10 mouse cellular contexts compared by ENCODE assay signal in the genomic region with DNA sequence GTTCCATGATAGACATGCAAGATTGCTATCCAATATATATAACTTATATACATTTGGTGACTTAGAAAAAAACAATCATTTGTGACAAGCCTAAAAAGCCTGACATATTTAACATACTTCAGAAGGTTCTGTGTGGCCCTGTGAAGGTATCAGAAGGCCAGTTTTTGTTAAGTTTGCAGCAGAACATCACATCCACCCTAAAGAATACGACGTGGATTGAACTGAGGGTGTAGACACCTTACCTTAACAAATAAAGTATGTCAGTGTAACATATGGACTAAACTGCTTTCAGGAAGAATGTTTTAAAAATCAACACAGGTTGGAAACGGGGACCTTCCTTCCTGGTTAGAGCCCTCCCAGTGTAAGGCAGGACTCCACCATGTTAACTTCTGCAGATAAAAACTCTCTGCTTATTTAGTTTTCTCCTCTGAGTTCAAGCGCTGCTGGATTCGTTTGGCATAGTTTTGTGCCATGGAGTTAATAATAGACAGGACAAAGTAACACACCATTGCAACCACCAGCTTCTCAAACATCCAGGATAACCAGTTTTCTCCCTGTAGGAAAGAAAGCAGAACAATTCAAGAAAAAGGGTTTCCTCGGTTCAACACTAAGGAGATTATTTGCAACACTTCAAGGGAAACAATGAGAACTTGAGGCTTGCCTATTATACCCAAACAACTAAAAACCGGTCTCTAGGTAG. TPM values are rescaled to one million over a fixed set of nuclear protein-coding genes. Genes with fewer than 3 reads are reported as not detected.
DNase-seq lines count a peak whose midpoint lies in the region; ATAC-seq and TF ChIP-seq lines count a peak whose summit lies in the region.
"Had no signal": no experiment of that assay in that cellular context is flagged by ENCODE, and none has a peak within 500 bp of the region (broad histone marks: within the 10 kb centered on the region; RNA-seq: fewer than 3 reads in every experiment).

No protein-coding gene starts in this region.

- H3K9me3 ChIP-seq in kidney, embryonic 16.5 days (ENCODE audit: low read length) = no peaks in the 10 kb centered on the region
- H3K9me3 ChIP-seq in liver, embryonic 16.5 days (replicated peaks; ENCODE audit: control insufficient read depth, low read length) = no peaks in the 10 kb centered on the region
- H3K9me3 ChIP-seq in midbrain, embryonic 14.5 days (ENCODE audit: control insufficient read depth, low read length) = no peaks in the 10 kb centered on the region
- H3K9me3 ChIP-seq: midbrain, embryonic 10.5 days had no signal

- no peak for TF ChIP-seq CTCF in bone marrow macrophage, adult 2 months (IDR thresholded peaks at IDR 0.05; ENCODE audit: low read depth, low read length)

- H3K27me3 ChIP-seq in kidney, embryonic 16.5 days (ENCODE audit: insufficient read depth, low read length) = no peaks in the 10 kb centered on the region
- H3K27me3 ChIP-seq in liver, embryonic 16.5 days (ENCODE audit: control insufficient read depth, insufficient read depth, low read depth, low read length) = no peaks in the 10 kb centered on the region
- no peaks in the 10 kb centered on the region for H3K27me3 ChIP-seq in midbrain, embryonic 14.5 days (ENCODE audit: control insufficient read depth, insufficient read depth, low read length)

- TF ChIP-seq POLR2A in bone marrow macrophage, adult 2 months (IDR thresholded peaks at IDR 0.05; ENCODE audit: borderline replicate concordance, low read depth, low read length) = no peak

- H3K4me2 ChIP-seq in kidney, embryonic 16.5 days (replicated peaks; ENCODE audit: low read depth, low read length) = peak overlapping the region; percentile 58
- peak overlapping the region; percentile 44 for H3K4me2 ChIP-seq in liver, embryonic 16.5 days (ENCODE audit: low read depth, low read length)
- no peak overlapping the region for H3K4me2 ChIP-seq in midbrain, embryonic 14.5 days (ENCODE audit: low read length)

- H3K4me1 ChIP-seq in kidney, embryonic 16.5 days (ENCODE audit: insufficient read depth, low read length) = peaks cover 46% of the 10 kb centered on the region
- H3K4me1 ChIP-seq in bone marrow macrophage, adult 2 months (ENCODE audit: control insufficient read depth, insufficient read depth, low read length) = peaks cover 32% of the 10 kb centered on the region
- peaks cover 51% of the 10 kb centered on the region for H3K4me1 ChIP-seq in liver, embryonic 16.5 days (ENCODE audit: control insufficient read depth, low read depth, low read length)
- H3K4me1 ChIP-seq in midbrain, embryonic 14.5 days (ENCODE audit: control insufficient read depth, insufficient read depth, low read length) = peaks cover 7% of the 10 kb centered on the region; the same call in 1 of the 2 replicates

- no peak for ATAC-seq in CD4-positive, CD25-positive, alpha-beta regulatory T cell, adult 4 months
- ATAC-seq in kidney, embryonic 16.5 days (ENCODE audit: low FRiP score, low TSS enrichment) = no peak
- ATAC-seq in liver, embryonic 16.5 days (ENCODE audit: low read depth) = no peak
- ATAC-seq in midbrain, embryonic 14.5 days (ENCODE audit: low FRiP score, low TSS enrichment) = no peak

- H3K36me3 ChIP-seq in kidney, embryonic 16.5 days (ENCODE audit: insufficient read depth, low read length) = no peaks in the 10 kb centered on the region
- H3K36me3 ChIP-seq in liver, embryonic 16.5 days (ENCODE audit: control insufficient read depth, insufficient read depth) = no peaks in the 10 kb centered on the region; the same call in 1 of the 2 replicates
- H3K36me3 ChIP-seq in midbrain, embryonic 14.5 days (ENCODE audit: control insufficient read depth, insufficient read depth, low read length) = peaks cover 6% of the 10 kb centered on the region; the same call in 1 of the 2 replicates
- H3K36me3 ChIP-seq: midbrain, embryonic 10.5 days had no signal

- DNase-seq in CD4-positive, CD25-positive, alpha-beta regulatory T cell, adult 2 months (ENCODE audit: low read depth, low spot score) = peak; percentile 35
- no peak for DNase-seq in kidney, adult 11 months
- no peak for DNase-seq in frontal cortex, postnatal 25 days (ENCODE audit: low spot score in 2 of 2)
- DNase-seq in midbrain, embryonic 14.5 days = no peak
- DNase-seq: adrenal gland, postnatal 10 days had no signal

- peak overlapping the region; percentile 84 for H3K27ac ChIP-seq in kidney, embryonic 16.5 days (ENCODE audit: low read length)
- H3K27ac ChIP-seq in bone marrow macrophage, adult 2 months (ENCODE audit: insufficient read depth, low read depth, low read length) = peak overlapping the region; percentile 96
- H3K27ac ChIP-seq in liver, embryonic 16.5 days (ENCODE audit: low read length) = peak overlapping the region; percentile 43; the same call in 1 of the 2 replicates
- no peak overlapping the region for H3K27ac ChIP-seq in midbrain, embryonic 14.5 days (replicated peaks; ENCODE audit: low read depth, low read length)

- peak overlapping the region; percentile 73 for H3K9ac ChIP-seq in kidney, embryonic 16.5 days (replicated peaks; ENCODE audit: low read length)
- peak overlapping the region; percentile 33; the same call in 1 of the 2 replicates for H3K9ac ChIP-seq in liver, embryonic 16.5 days (ENCODE audit: low read depth, low read length)
- H3K9ac ChIP-seq in midbrain, embryonic 14.5 days (replicated peaks; ENCODE audit: low read length) = no peak overlapping the region

- 75% methylated on average over 7 of the region's 7 CpGs for WGBS in kidney, embryonic 16.5 days
- WGBS in liver, embryonic 16.5 days (ENCODE audit: insufficient replicate concordance) = 24% methylated on average over 7 of the region's 7 CpGs
- 65% methylated on average over 7 of the region's 7 CpGs for WGBS in midbrain, embryonic 14.5 days

- peak overlapping the region; percentile 47 for H3K4me3 ChIP-seq in kidney, embryonic 16.5 days (ENCODE audit: low read length)
- peak overlapping the region; percentile 70 for H3K4me3 ChIP-seq in bone marrow macrophage, adult 2 months (ENCODE audit: insufficient read depth, low read length)
- H3K4me3 ChIP-seq in liver, embryonic 16.5 days (ENCODE audit: low read depth, low read length) = peak overlapping the region; percentile 29
- no peak overlapping the region for H3K4me3 ChIP-seq in midbrain, embryonic 14.5 days (replicated peaks; ENCODE audit: low read depth, low read length)
- H3K4me3 ChIP-seq: midbrain, embryonic 10.5 days had no signal

RNA-seq across cellular contexts. Expression of a gene that starts 40.3 kb away (rescaled TPM):
- polyA plus RNA-seq in CD4-positive, CD25-positive, alpha-beta regulatory T cell, adult 4 months (2017; shearing (Covaris generic)) = 1 to 10 TPM; 4.0 to 6.7 TPM
- polyA plus RNA-seq in kidney, embryonic 16.5 days (2015; fragmentation: Nextera tagmentation; extraction: Ambion mirVana) = 11.4 and 13.6 TPM in 2 replicates
- polyA plus RNA-seq in bone marrow macrophage, adult 2 months (2012; ENCODE audit: insufficient read depth, insufficient read length, missing spikeins) = 6.2 and 6.9 TPM in 2 replicates
- 8.8 TPM in 2 replicates for polyA plus RNA-seq in liver, embryonic 16.5 days (2015; fragmentation: Nextera tagmentation; extraction: Ambion mirVana)
- polyA plus RNA-seq in midbrain, embryonic 14.5 days (2014; fragmentation: Nextera tagmentation; extraction: Ambion mirVana) = 4.7 and 6.1 TPM in 2 replicates

RNA-seq across cellular contexts. Expression of a gene that starts 40.4 kb away (rescaled TPM):
- 10 to 100 TPM; 58.9 to 62.5 TPM for polyA plus RNA-seq in CD4-positive, CD25-positive, alpha-beta regulatory T cell, adult 4 months (2017; shearing (Covaris generic))
- polyA plus RNA-seq in kidney, embryonic 16.5 days (2015; fragmentation: Nextera tagmentation; extraction: Ambion mirVana) = 51.6 and 62.1 TPM in 2 replicates
- polyA plus RNA-seq in bone marrow macrophage, adult 2 months (2012; ENCODE audit: insufficient read depth, insufficient read length, missing spikeins) = 30.9 and 33.0 TPM in 2 replicates
- polyA plus RNA-seq in liver, embryonic 16.5 days (2015; fragmentation: Nextera tagmentation; extraction: Ambion mirVana) = 21.1 and 22.0 TPM in 2 replicates
- 44.4 and 47.8 TPM in 2 replicates for polyA plus RNA-seq in midbrain, embryonic 14.5 days (2014; fragmentation: Nextera tagmentation; extraction: Ambion mirVana)
